Mouse (Mus musculus): ENCODE data around the gene Lin7b. TPM values are rescaled to one million over a fixed set of nuclear protein-coding genes. Genes with fewer than 3 reads are reported as not detected.

The Lin7b gene
- polyA plus RNA-seq, 1 experiment from 2014 or later = 0.96 TPM

GRCm38 (mm10) chr7:45322245-45322644 is 48.1 kb downstream of the Lin7b start:
- WGBS = 82% methylated on average over 4 of the region's 4 CpGs
- H3K4me2 ChIP-seq = no peak overlapping the region
- H3K9me3 ChIP-seq (replicated peaks) = no peaks in the 10 kb centered on the region
- H3K27ac ChIP-seq = no peak overlapping the region
- no peak overlapping the region for H3K9ac ChIP-seq
- no peak overlapping the region for H3K4me3 ChIP-seq (replicated peaks)
- H3K27me3 ChIP-seq = no peaks in the 10 kb centered on the region
- H3K36me3 ChIP-seq = peaks cover 51% of the 10 kb centered on the region
- ATAC-seq (replicated peaks; ENCODE audit: low FRiP score) = no peak
- no peaks in the 10 kb centered on the region for H3K4me1 ChIP-seq

Other genes with a start within 250 kb of the Lin7b start
- 1,536 and 1,655 TPM in 2 replicates for gene Rps11, start 246.1 kb downstream of the Lin7b start, polyA plus RNA-seq (2015; fragmentation: Nextera tagmentation; extraction: Ambion mirVana)
- 1,248 and 1,360 TPM in 2 replicates for gene Rpl13a, start 241.8 kb downstream of the Lin7b start, polyA plus RNA-seq (2015; fragmentation: Nextera tagmentation; extraction: Ambion mirVana)
- 0.44 TPM in 1 of 2 replicates, not detected in the other for gene Gm45713, start 234.4 kb downstream of the Lin7b start, polyA plus RNA-seq (2015; fragmentation: Nextera tagmentation; extraction: Ambion mirVana)
- 1.9 and 7.5 TPM in 2 replicates for gene Flt3l, start 234.2 kb downstream of the Lin7b start, polyA plus RNA-seq (2015; fragmentation: Nextera tagmentation; extraction: Ambion mirVana)
- gene Pih1d1, start 216.3 kb downstream of the Lin7b start, polyA plus RNA-seq (2015; fragmentation: Nextera tagmentation; extraction: Ambion mirVana) = 107 and 108 TPM in 2 replicates
- gene Aldh16a1, start 216.0 kb downstream of the Lin7b start, polyA plus RNA-seq (2015; fragmentation: Nextera tagmentation; extraction: Ambion mirVana) = 69.3 and 69.9 TPM in 2 replicates
- gene Slc17a7, start 206.6 kb downstream of the Lin7b start, polyA plus RNA-seq (2015; fragmentation: Nextera tagmentation; extraction: Ambion mirVana) = 0.14 and 0.30 TPM in 2 replicates
- not detected in 2 replicates for gene Gfy, start 191.0 kb downstream of the Lin7b start, polyA plus RNA-seq (2015; fragmentation: Nextera tagmentation; extraction: Ambion mirVana)
- gene Pth2, start 189.6 kb downstream of the Lin7b start, polyA plus RNA-seq (2015; fragmentation: Nextera tagmentation; extraction: Ambion mirVana) = not detected in 2 replicates
- gene Ccdc155, start 165.7 kb downstream of the Lin7b start, polyA plus RNA-seq (2015; fragmentation: Nextera tagmentation; extraction: Ambion mirVana) = 0.78 and 1.1 TPM in 2 replicates
- gene Dkkl1, start 158.4 kb downstream of the Lin7b start, polyA plus RNA-seq (2015; fragmentation: Nextera tagmentation; extraction: Ambion mirVana) = 0.97 and 1.4 TPM in 2 replicates
- gene Tead2, start 154.8 kb downstream of the Lin7b start, polyA plus RNA-seq (2015; fragmentation: Nextera tagmentation; extraction: Ambion mirVana) = 196 and 207 TPM in 2 replicates
- gene Cd37, start 131.5 kb downstream of the Lin7b start, polyA plus RNA-seq (2015; fragmentation: Nextera tagmentation; extraction: Ambion mirVana) = 1.2 and 2.4 TPM in 2 replicates
- 0.10 and 0.23 TPM in 2 replicates for gene Slc6a16, start 129.5 kb downstream of the Lin7b start, polyA plus RNA-seq (2015; fragmentation: Nextera tagmentation; extraction: Ambion mirVana)
- gene Slc6a21, start 93.1 kb downstream of the Lin7b start, polyA plus RNA-seq (2015; fragmentation: Nextera tagmentation; extraction: Ambion mirVana) = not detected in 2 replicates
- 17.4 and 19.0 TPM in 2 replicates for gene Trpm4, start 36.8 kb downstream of the Lin7b start, polyA plus RNA-seq (2015; fragmentation: Nextera tagmentation; extraction: Ambion mirVana)
- gene Hrc, start 35.3 kb downstream of the Lin7b start, polyA plus RNA-seq (2015; fragmentation: Nextera tagmentation; extraction: Ambion mirVana) = 2.1 and 2.5 TPM in 2 replicates
- gene Ppfia3, start 3.6 kb downstream of the Lin7b start, polyA plus RNA-seq (2015; fragmentation: Nextera tagmentation; extraction: Ambion mirVana) = 6.7 and 7.5 TPM in 2 replicates
- 225 and 242 TPM in 2 replicates for gene Snrnp70, start 25.2 kb upstream of the Lin7b start, polyA plus RNA-seq (2015; fragmentation: Nextera tagmentation; extraction: Ambion mirVana)
- not detected in 2 replicates for gene Kcna7, start 35.1 kb upstream of the Lin7b start, polyA plus RNA-seq (2015; fragmentation: Nextera tagmentation; extraction: Ambion mirVana)
- 1.1 and 1.4 TPM in 2 replicates for gene Ntf5, start 43.1 kb upstream of the Lin7b start, polyA plus RNA-seq (2015; fragmentation: Nextera tagmentation; extraction: Ambion mirVana)
- gene Lhb, start 50.2 kb upstream of the Lin7b start, polyA plus RNA-seq (2015; fragmentation: Nextera tagmentation; extraction: Ambion mirVana) = not detected in 2 replicates
- gene Gys1, start 64.3 kb upstream of the Lin7b start, polyA plus RNA-seq (2015; fragmentation: Nextera tagmentation; extraction: Ambion mirVana) = 37.6 and 40.8 TPM in 2 replicates
- gene Ruvbl2, start 67.5 kb upstream of the Lin7b start, polyA plus RNA-seq (2015; fragmentation: Nextera tagmentation; extraction: Ambion mirVana) = 165 and 167 TPM in 2 replicates
- 4,509 and 4,690 TPM in 2 replicates for gene Ftl1, start 89.3 kb upstream of the Lin7b start, polyA plus RNA-seq (2015; fragmentation: Nextera tagmentation; extraction: Ambion mirVana)
- 184 and 195 TPM in 2 replicates for gene Bax, start 96.3 kb upstream of the Lin7b start, polyA plus RNA-seq (2015; fragmentation: Nextera tagmentation; extraction: Ambion mirVana)
- gene Tulp2, start 111.3 kb upstream of the Lin7b start, polyA plus RNA-seq (2015; fragmentation: Nextera tagmentation; extraction: Ambion mirVana) = 1.0 and 1.1 TPM in 2 replicates
- gene Gm45808, start 116.2 kb upstream of the Lin7b start, polyA plus RNA-seq (2015; fragmentation: Nextera tagmentation; extraction: Ambion mirVana) = not detected in 2 replicates
- gene Dhdh, start 118.2 kb upstream of the Lin7b start, polyA plus RNA-seq (2015; fragmentation: Nextera tagmentation; extraction: Ambion mirVana) = 3.3 and 3.5 TPM in 2 replicates
- 221 and 252 TPM in 2 replicates for gene Nucb1, start 139.8 kb upstream of the Lin7b start, polyA plus RNA-seq (2015; fragmentation: Nextera tagmentation; extraction: Ambion mirVana)
- gene Ppp1r15a, start 155.7 kb upstream of the Lin7b start, polyA plus RNA-seq (2015; fragmentation: Nextera tagmentation; extraction: Ambion mirVana) = 18.6 and 24.7 TPM in 2 replicates
- 4.5 and 5.1 TPM in 2 replicates for gene Plekha4, start 155.7 kb upstream of the Lin7b start, polyA plus RNA-seq (2015; fragmentation: Nextera tagmentation; extraction: Ambion mirVana)
- 11.8 and 14.8 TPM in 2 replicates for gene Hsd17b14, start 184.3 kb upstream of the Lin7b start, polyA plus RNA-seq (2015; fragmentation: Nextera tagmentation; extraction: Ambion mirVana)
- gene Bcat2, start 199.6 kb upstream of the Lin7b start, polyA plus RNA-seq (2015; fragmentation: Nextera tagmentation; extraction: Ambion mirVana) = 75.4 and 78.5 TPM in 2 replicates
- 0.32 TPM in 1 of 2 replicates, not detected in the other for gene Fgf21, start 244.9 kb upstream of the Lin7b start, polyA plus RNA-seq (2015; fragmentation: Nextera tagmentation; extraction: Ambion mirVana)
- 0.06 and 0.21 TPM in 2 replicates for gene Fut1, start 246.7 kb upstream of the Lin7b start, polyA plus RNA-seq (2015; fragmentation: Nextera tagmentation; extraction: Ambion mirVana)